Mouse (Mus musculus) G1E (cell line): ENCODE data around the gene Psmc3ip.

Experiments used
- CTCF ChIP-seq: IDR thresholded peaks from 2 replicates; pipeline ENCODE4 v1.5.1; 2012; ENCODE audit warnings: low read depth, low read length, inconsistent platforms, mixed read lengths
- GATA1 ChIP-seq: IDR thresholded peaks from 2 replicates; pipeline ENCODE4 v1.6.1; 2012; ENCODE audit warnings: borderline replicate concordance, low read length, inconsistent platforms, mixed read lengths
- POLR2AphosphoS5 ChIP-seq: IDR thresholded peaks from 2 replicates; pipeline ENCODE4 v1.6.1; 2012; ENCODE audit warnings: low read depth, low read length, inconsistent platforms; ENCODE audit not compliant: insufficient replicate concordance
- TAL1 ChIP-seq: conservative IDR thresholded peaks from 2 replicates; pipeline ENCODE4 v1.6.1; 2012; ENCODE audit warnings: low read depth, low read length, inconsistent platforms, mixed read lengths

GRCm38 (mm10) chr11:101078121-101078520 is 17.1 kb downstream of the Psmc3ip start, which contains the start of gene Hsd17b1:
- TF ChIP-seq CTCF (no peak), GATA1 (no peak), TAL1 (no peak), POLR2AphosphoS5 (no peak)
